Mouse (Mus musculus): ENCODE results near the gene Nceh1.

DNA sequence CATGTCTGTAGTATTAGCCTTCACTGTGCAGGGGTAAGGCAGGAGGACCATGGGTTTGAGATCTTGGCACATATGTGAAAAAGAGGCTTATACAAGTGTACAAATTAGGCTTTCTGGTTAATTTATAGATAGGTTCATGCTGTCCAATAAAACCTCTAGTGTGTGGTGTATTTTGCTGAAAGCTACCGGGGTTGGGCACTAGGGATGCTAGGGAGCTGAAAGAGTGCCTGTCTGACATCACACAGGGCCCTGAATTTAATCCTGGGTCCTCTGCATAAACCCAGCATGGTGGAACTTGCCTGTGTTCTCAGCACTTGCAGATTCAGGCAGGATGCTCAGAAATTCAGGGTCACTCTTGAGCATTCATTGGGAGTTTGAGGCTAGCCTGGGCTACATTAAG is 65.0 kb downstream of the Nceh1 start:
- no peak for TF ChIP-seq POLR2A (IDR thresholded peaks at IDR 0.05; ENCODE audit: borderline replicate concordance, insufficient read depth, low read length)
- TF ChIP-seq CTCF (IDR thresholded peaks at IDR 0.05; ENCODE audit: borderline replicate concordance, insufficient read depth, low read depth, low read length), result no peak

Measured in cerebellum, adult 2 months (tissue).